Mouse (Mus musculus): Measurements from ENCODE around the gene Olfr586.
A peak's percentile ranks its signal among the peaks of the same experiment; 100 is the strongest.

DNA sequence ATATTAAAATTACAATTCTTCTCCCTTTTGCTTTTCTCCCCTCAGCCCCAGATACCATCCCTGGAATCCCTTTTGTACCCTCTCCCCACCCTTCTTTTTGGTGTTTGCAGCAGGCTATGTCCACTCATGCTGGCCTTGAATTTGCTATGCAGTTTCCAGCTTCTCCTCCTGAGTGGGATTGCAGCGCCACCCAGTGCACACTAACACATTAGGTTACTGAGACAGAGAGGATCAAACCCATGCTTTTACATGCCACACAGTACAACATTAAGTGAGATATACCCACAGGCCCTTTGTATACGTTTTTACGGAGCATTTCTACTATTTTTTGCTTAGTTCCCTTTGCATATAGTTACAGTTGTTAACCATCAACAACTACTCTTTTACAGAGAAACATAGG lies 6.0 kb downstream of the Olfr586 start:
- TF ChIP-seq CTCF (conservative IDR thresholded peaks at IDR 0.05; ENCODE audit: insufficient read depth, insufficient read length, low read depth, low read length) (peak; percentile 36; the same call in 1 of the 2 replicates), POLR2A (IDR thresholded peaks at IDR 0.05; ENCODE audit: low read depth, low read length) (no peak)

All from kidney, adult 2 months (tissue).